25 mouse cellular contexts compared by ENCODE assay signal in the genomic region with DNA sequence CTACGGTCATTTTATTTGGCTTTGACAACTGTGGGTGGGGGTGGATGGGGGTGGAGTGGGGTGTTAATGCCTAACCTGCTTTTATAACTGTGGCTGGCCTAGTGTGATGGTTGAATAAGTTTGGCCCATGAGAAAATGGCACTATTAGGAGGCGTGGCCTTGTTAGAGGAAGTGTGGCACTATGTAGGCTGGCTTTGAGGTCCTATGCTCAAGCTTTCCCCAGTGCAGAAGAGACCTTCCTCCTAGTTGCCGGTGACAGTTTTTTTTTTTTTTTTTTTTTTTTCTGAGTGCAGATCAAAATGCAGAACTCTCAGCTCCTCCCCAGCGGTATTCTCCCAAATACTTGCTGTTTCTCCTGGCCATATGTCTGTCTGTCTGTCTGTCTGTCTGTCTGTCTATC.
DNase-seq lines count a peak whose midpoint lies in the region; ATAC-seq and TF ChIP-seq lines count a peak whose summit lies in the region.
"Had no signal": no experiment of that assay in that cellular context is flagged by ENCODE, and none has a peak within 500 bp of the region (broad histone marks: within the 10 kb centered on the region; RNA-seq: fewer than 3 reads in every experiment).

No protein-coding gene starts in this region.

- H3K36me3 ChIP-seq in kidney, adult 2 months (ENCODE audit: control insufficient read depth, insufficient read depth, low read length) = no peaks in the 10 kb centered on the region
- no peaks in the 10 kb centered on the region for H3K36me3 ChIP-seq in kidney, postnatal 0 days (ENCODE audit: insufficient read depth, low read length)
- no peaks in the 10 kb centered on the region for H3K36me3 ChIP-seq in intestine, embryonic 16.5 days (ENCODE audit: control insufficient read depth, insufficient read depth, low read length)
- H3K36me3 ChIP-seq in forebrain, embryonic 16.5 days (ENCODE audit: control insufficient read depth, insufficient read depth) = no peaks in the 10 kb centered on the region
- H3K36me3 ChIP-seq: forebrain, embryonic 10.5 days; hindbrain, embryonic 15.5 days; limb, embryonic 13.5 days; liver, embryonic 12.5 days; neural tube, embryonic 13.5 days; stomach, embryonic 15.5 days had no signal

- H3K9ac ChIP-seq in kidney, postnatal 0 days (ENCODE audit: low read depth, low read length) = no peak overlapping the region
- H3K9ac ChIP-seq in intestine, embryonic 16.5 days (ENCODE audit: low read depth, low read length) = no peak overlapping the region
- H3K9ac ChIP-seq in forebrain, embryonic 16.5 days (replicated peaks; ENCODE audit: low read depth, low read length) = no peak overlapping the region
- H3K9ac ChIP-seq: forebrain, postnatal 0 days; hindbrain, embryonic 15.5 days; limb, embryonic 13.5 days; liver, embryonic 12.5 days; neural tube, embryonic 13.5 days; stomach, embryonic 15.5 days had no signal

- 40% methylated on average over 4 of the region's 4 CpGs for WGBS in kidney, adult 2 months
- 52% methylated on average over 4 of the region's 4 CpGs for WGBS in kidney, postnatal 0 days
- WGBS in intestine, embryonic 16.5 days = 68% methylated on average over 4 of the region's 4 CpGs
- 95% methylated on average over 4 of the region's 4 CpGs for WGBS in forebrain, embryonic 16.5 days

- no peaks in the 10 kb centered on the region for H3K9me3 ChIP-seq in kidney, postnatal 0 days (replicated peaks; ENCODE audit: low read length)
- no peaks in the 10 kb centered on the region for H3K9me3 ChIP-seq in intestine, embryonic 16.5 days (ENCODE audit: control insufficient read depth, low read length)
- H3K9me3 ChIP-seq in forebrain, embryonic 16.5 days (ENCODE audit: control insufficient read depth, low read length) = no peaks in the 10 kb centered on the region
- H3K9me3 ChIP-seq: forebrain, embryonic 10.5 days; hindbrain, embryonic 15.5 days; limb, embryonic 13.5 days; liver, embryonic 12.5 days; neural tube, embryonic 13.5 days; stomach, embryonic 15.5 days had no signal

- ATAC-seq in kidney, postnatal 0 days (replicated peaks; ENCODE audit: low FRiP score, low read depth) = peak; percentile 92
- peak; percentile 79 for ATAC-seq in megakaryocyte progenitor cell, adult 5-6 weeks (replicated peaks; ENCODE audit: poor library complexity)
- no peak for ATAC-seq in intestine, embryonic 16.5 days
- no peak for ATAC-seq in forebrain, embryonic 16.5 days
- ATAC-seq: forebrain, postnatal 0 days; liver, embryonic 12.5 days had no signal

- H3K4me3 ChIP-seq in kidney, adult 2 months (ENCODE audit: insufficient read depth, low read depth, low read length) = no peak overlapping the region
- H3K4me3 ChIP-seq in kidney, postnatal 0 days (replicated peaks; ENCODE audit: low read depth, low read length) = no peak overlapping the region
- no peak overlapping the region for H3K4me3 ChIP-seq in intestine, embryonic 16.5 days (ENCODE audit: low read length)
- H3K4me3 ChIP-seq in forebrain, embryonic 16.5 days (replicated peaks; ENCODE audit: low read length) = no peak overlapping the region
- H3K4me3 ChIP-seq: forebrain, embryonic 10.5 days; hindbrain, embryonic 15.5 days; limb, embryonic 13.5 days; liver, embryonic 12.5 days; neural tube, embryonic 13.5 days; stomach, embryonic 15.5 days had no signal

- no peaks in the 10 kb centered on the region for H3K27me3 ChIP-seq in kidney, adult 2 months (replicated peaks; ENCODE audit: control insufficient read depth, insufficient read depth, low read length)
- no peaks in the 10 kb centered on the region for H3K27me3 ChIP-seq in kidney, postnatal 0 days (ENCODE audit: insufficient read depth, low read length)
- H3K27me3 ChIP-seq in intestine, embryonic 16.5 days (replicated peaks; ENCODE audit: control insufficient read depth, insufficient read depth, low read length) = peaks cover 4% of the 10 kb centered on the region; the same call in 1 of the 2 replicates
- no peaks in the 10 kb centered on the region for H3K27me3 ChIP-seq in forebrain, embryonic 16.5 days (replicated peaks; ENCODE audit: control insufficient read depth, insufficient read depth, low read length)
- H3K27me3 ChIP-seq: hindbrain, embryonic 15.5 days had no signal

- H3K4me2 ChIP-seq in kidney, postnatal 0 days (ENCODE audit: low read length) = no peak overlapping the region
- no peak overlapping the region for H3K4me2 ChIP-seq in intestine, embryonic 16.5 days (ENCODE audit: low read depth, low read length)
- no peak overlapping the region for H3K4me2 ChIP-seq in forebrain, embryonic 16.5 days (ENCODE audit: low read length)
- H3K4me2 ChIP-seq: hindbrain, embryonic 15.5 days; limb, embryonic 13.5 days; liver, embryonic 12.5 days; neural tube, embryonic 13.5 days; stomach, embryonic 15.5 days had no signal

- no peak overlapping the region for H3K27ac ChIP-seq in kidney, adult 2 months (ENCODE audit: insufficient read depth, low read depth, low read length)
- no peak overlapping the region for H3K27ac ChIP-seq in kidney, postnatal 0 days
- no peak overlapping the region for H3K27ac ChIP-seq in intestine, embryonic 16.5 days (ENCODE audit: low read length)
- H3K27ac ChIP-seq in forebrain, embryonic 16.5 days (ENCODE audit: low read length) = no peak overlapping the region
- H3K27ac ChIP-seq: forebrain, embryonic 10.5 days; hindbrain, embryonic 15.5 days; limb, embryonic 13.5 days; liver, embryonic 12.5 days; neural tube, embryonic 13.5 days; stomach, embryonic 15.5 days had no signal

- no peak for TF ChIP-seq CTCF in kidney, adult 2 months (conservative IDR thresholded peaks at IDR 0.05; ENCODE audit: insufficient read depth, insufficient read length, low read depth, low read length)
- no peak for TF ChIP-seq CTCF in kidney, postnatal 0 days (IDR thresholded peaks at IDR 0.05; ENCODE audit: low read depth)

- DNase-seq in kidney, adult 11 months = peak; percentile 44
- DNase-seq in kidney, postnatal 10 days = no peak
- DNase-seq in kidney, adult 2 months = peak; percentile 73
- peak; percentile 34 for DNase-seq in kidney, postnatal 0 days (ENCODE audit: low spot score)
- DNase-seq in neural tube, embryonic 10.5 days (ENCODE audit: extremely low spot score, low spot score) = no peak
- DNase-seq: adrenal gland, postnatal 14 days; cerebellum, adult 8-10 months; cerebellum, postnatal 36 days; forebrain, postnatal 0 days; gastrocnemius, postnatal 14 days; heart, postnatal 4 days; layer of hippocampus, postnatal 36 days; lung, adult 18-20 months; midbrain, embryonic 14.5 days; right cerebral cortex, postnatal 4 days; thymus, postnatal 36 days had no signal

- peaks cover 5% of the 10 kb centered on the region; the same call in 1 of the 2 replicates for H3K4me1 ChIP-seq in kidney, adult 2 months (ENCODE audit: control insufficient read depth, insufficient read depth, low read length)
- no peaks in the 10 kb centered on the region for H3K4me1 ChIP-seq in kidney, postnatal 0 days (replicated peaks; ENCODE audit: insufficient read depth, low read length)
- H3K4me1 ChIP-seq in intestine, embryonic 16.5 days (ENCODE audit: control insufficient read depth, insufficient read depth, low read length) = no peaks in the 10 kb centered on the region
- H3K4me1 ChIP-seq in forebrain, embryonic 16.5 days (replicated peaks; ENCODE audit: control insufficient read depth, insufficient read depth, low read length) = peaks cover 19% of the 10 kb centered on the region
- H3K4me1 ChIP-seq: liver, embryonic 12.5 days had no signal

- TF ChIP-seq POLR2A in kidney, adult 2 months (IDR thresholded peaks at IDR 0.05; ENCODE audit: low read depth, low read length) = no peak

Comparison
In these comparisons a context has a peak if more than half of its experiments do, and no peak if none do; other contexts are left out.
1. DNase-seq: peak in kidney, adult 11 months (single experiment), kidney, adult 2 months (single experiment) and kidney, postnatal 0 days (single experiment); none in kidney, postnatal 10 days (single experiment) and neural tube, embryonic 10.5 days (single experiment).
2. ATAC-seq: peak in kidney, postnatal 0 days (single experiment) and megakaryocyte progenitor cell, adult 5-6 weeks (single experiment); none in intestine, embryonic 16.5 days (single experiment) and forebrain, embryonic 16.5 days (single experiment).